Mouse (Mus musculus): ENCODE measurements around the gene Ofd1. TPM values are rescaled to one million over a fixed set of nuclear protein-coding genes. Genes with fewer than 3 reads are reported as not detected.

Ofd1 gene
- total RNA-seq, 2 experiments from 2014 or later: 4.1 to 5.1 TPM

DNA sequence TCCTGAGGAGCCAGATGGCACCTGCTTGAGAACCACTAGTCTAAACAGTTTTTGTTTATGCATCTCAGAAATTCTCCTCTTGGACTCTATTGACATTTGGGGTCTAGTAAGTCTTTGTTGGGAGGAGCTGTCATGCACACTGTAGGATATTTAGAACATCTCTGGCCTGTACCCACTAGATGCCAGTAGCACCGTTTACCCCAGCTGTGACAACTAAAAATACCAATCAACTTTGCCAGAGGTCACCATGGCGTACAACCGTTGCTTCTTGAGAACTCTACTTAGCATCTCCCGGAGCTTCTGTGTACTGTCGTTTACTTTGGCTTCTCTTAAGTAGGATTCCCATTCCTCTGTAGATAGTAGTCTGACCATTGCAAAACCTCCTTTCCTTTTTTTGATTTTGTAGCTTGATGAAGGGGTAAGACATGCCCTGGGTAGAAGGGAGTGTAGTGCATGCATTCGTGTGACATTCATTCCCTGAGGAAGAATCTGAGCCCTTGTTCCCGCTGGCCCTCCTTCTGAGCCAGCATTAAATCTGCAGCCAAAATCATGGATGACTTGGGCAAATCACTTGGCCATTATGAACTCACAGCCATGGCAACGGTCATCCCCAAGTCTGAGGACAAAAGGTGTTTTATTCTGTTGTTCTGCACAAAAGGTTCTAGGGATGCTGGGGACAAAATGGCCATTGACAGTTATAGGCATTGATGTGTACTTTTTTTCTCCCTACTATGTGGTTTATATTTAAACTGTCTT is 74.9 kb downstream of the Ofd1 start:
- DNase-seq (ENCODE audit: low spot score in 2 of 2): no peak

DNA sequence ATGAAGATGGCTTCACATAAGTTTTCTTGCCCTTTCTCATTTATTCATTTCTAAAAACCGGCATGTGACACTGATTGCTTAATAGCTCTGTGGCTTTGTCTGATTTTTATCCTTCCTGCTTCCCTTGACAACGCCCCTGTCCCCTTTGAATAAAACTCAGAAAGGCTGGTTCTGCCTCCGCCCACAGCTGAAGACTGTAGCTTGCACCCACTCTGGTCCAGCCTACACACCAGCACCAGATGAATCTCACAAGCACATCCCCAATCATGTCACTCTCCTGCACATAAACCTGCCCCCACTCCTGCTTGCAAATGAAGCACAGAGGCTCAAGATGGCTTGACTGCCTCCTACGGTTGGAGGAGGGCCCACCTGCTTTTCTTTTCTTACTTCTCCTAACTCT is 80.0 kb downstream of the Ofd1 start:
- no peak for DNase-seq (ENCODE audit: low spot score in 2 of 2)

DNA sequence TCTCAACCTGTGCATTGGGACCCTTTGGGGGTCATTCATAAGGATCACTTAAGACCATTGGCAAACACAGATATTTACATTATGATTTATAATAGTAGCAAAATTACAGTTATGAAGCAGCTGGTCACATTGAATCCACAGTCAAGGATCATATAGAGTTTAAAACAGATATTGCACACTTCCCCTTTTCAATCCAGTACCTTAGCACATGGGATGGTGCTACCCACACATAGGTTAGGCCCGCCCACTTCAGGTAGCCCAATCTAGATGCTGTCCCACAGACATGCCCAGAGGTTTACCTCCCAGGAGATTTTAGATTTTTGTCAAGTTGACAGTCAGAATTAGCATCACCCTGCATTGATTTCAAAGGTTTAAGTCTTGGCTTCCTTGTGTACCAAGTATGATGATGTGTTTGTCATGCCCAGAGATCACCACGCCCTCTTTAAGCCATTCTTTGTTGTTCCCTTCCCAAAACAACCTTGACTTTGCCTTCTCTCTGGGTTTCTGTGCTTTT is 80.5 kb downstream of the Ofd1 start:
- DNase-seq (ENCODE audit: low spot score in 2 of 2): no peak

DNA sequence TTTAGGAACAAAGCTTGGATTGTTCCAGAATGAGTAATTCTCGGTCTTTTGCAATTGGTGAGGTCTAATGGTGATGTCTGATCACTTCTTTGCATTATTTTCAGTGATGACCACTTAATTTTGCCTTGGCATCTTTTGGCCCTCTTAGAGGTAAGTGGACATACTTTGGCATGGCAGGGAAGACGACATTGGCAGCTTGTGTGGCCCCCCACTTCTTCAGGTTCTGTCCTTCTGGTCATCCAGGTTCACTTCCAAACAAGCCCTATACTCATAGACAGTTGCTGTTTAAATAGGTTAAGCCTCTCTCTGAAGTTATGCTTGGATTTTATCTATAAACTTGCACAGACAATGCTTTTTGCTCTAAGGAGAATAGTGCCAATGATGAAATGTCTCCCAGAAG is 81.5 kb downstream of the Ofd1 start:
- DNase-seq (ENCODE audit: low spot score in 2 of 2): no peak

DNA sequence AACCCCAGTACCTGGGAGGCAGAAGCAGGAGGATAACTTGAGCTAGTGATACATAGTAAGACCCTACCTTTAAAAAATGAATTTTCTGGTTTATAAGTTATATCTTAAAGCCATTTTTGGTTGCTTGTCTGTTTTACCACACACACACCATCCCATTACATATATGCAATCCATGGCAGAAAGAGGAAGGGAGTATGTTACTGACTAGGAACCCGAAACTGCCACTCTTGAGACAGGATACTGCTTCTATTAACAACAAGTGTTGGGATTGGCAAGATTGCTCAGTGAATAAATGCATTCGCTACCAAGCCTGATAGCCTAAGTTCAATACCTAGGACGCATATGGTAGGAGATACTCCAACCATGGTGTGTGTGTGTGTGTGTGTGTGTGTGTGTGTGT is 84.2 kb downstream of the Ofd1 start:
- DNase-seq (ENCODE audit: low spot score in 2 of 2): no peak

DNA sequence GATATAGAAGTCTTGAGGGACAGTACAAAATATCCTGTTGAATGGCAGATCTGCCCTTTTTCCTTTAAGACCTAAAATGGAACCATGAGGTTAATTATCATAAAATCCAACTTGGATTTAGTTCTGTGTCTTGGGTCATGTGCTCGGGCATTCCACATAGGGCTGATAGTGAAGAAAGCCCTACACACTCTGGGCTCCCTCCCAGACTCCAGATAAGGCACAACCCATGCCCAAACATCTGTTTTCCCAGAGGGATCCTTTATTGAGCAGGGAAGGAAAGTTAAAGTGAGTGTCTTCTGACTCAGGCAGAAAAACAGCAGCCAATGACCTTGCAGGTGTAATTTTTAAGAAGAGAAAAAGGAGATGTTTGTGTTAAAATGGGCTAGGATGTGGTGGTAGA is 85.6 kb downstream of the Ofd1 start:
- DNase-seq (ENCODE audit: low spot score in 2 of 2): no peak

DNA sequence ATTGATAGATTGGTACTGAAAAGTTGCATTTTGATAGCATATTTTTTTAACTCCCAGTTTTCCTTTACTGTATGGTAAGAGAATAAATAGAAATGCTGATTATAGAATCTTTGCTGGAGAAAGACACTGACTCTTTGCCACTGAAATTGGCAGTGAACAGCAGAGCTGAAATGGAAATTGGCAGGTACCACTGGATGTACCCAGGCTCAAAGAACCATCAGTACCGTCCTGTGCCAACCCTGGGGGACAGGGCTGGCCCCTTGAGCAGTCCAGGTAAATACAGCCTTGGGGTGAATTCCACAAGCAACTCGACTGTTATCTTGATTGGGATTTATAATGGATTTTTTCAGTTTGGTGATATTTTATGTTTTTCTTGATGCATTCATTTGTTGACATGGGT is 87.1 kb downstream of the Ofd1 start:
- DNase-seq (ENCODE audit: low spot score in 2 of 2): no peak

DNA sequence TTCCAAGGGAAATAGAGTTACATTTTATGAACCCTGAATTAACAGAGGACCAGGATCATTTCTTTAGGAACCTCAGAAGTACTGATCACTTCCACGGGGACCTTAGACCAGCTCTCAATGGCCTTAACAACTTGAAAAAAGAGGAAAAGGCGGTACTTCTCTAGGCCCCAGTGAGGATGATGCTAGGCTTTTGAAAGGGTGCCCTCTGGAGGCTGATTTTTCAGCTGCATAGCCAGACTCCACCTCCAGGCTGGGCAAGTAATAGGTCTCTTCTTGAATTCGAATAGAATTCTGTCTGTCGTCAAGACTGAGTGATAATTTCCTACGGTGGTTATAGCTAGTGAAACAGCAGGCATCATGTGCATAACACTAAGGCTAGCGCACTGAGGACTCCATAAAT is 88.7 kb downstream of the Ofd1 start:
- DNase-seq (ENCODE audit: low spot score in 2 of 2): peak; percentile 16 to 43

DNA sequence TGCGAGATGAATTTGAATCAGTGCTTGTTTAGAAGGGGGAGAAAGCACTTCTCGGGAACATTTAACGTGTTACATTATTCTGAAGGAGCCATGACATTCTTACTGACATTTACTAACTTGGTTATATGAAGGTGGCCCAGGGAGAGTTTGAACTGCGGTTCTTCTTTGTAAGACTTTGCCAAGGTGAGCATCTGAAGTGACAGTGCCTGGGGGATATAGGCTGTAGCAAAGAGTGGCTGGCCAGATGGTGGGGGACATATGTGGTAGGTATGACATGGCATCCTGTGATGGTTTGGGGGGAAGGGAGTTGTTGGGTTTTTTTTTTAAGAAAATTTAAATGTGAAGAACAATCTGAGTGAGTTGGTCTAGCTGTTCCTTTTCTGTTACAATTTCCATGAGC is 91.9 kb downstream of the Ofd1 start:
- no peak for DNase-seq (ENCODE audit: low spot score in 2 of 2)

DNA sequence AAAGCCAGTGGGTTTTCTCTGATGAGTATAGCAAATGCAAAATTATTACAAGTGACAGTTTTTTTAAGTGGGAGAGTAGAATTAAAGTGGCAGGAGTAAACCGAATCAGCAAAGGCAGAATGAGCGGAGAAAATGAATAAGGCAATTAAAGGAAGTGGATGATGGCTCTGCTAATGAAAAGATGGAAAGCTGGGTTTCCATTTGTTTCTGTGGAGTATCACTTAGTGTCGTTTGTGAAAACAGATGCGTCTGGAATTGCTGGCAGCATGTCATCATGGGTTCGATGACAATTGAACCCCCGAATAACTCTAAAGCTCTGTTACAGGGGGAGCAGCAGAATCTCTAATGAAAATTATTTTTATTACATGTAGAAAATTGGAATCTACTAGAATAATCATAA is 92.4 kb downstream of the Ofd1 start:
- DNase-seq (ENCODE audit: low spot score in 2 of 2): no peak

DNA sequence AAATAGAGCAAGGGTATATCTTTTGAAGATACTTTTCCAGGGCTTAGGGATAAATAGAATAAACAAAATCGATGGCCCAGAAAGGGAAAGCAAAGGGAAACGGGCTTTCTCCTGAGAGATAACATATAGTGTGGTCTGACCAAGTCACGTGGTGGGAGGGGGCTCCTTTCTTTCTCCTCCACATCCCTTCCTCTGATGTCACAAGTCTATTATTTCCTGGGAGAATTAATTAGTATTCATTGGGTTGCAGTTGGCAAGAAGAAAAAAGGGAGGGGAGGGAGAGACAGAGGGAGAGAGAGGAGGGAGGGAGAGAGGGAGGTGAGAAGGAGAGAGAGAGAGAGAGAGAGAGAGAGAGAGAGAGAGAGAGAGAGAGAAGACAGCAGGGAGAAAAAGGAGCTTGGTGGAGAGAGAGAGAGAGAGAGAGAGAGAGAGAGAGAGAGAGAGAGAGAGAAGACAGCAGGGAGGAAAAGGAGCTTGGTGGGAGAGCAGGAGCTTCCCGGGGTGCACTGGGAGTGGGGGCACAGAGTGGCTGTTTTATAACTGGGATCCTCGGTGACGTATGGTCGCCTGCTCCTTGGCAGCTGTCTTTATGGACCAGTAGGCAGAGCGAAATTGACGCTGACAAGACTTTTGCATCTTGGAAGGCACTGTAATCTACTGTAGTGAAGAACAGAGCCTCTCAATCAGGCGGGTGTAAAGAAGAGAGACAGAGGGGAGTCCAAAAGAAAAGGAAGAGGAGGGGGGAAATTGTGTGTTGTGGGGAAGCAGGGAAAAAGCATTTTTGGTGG is 96.1 kb downstream of the Ofd1 start:
- DNase-seq (ENCODE audit: low spot score in 2 of 2): no peak

DNA sequence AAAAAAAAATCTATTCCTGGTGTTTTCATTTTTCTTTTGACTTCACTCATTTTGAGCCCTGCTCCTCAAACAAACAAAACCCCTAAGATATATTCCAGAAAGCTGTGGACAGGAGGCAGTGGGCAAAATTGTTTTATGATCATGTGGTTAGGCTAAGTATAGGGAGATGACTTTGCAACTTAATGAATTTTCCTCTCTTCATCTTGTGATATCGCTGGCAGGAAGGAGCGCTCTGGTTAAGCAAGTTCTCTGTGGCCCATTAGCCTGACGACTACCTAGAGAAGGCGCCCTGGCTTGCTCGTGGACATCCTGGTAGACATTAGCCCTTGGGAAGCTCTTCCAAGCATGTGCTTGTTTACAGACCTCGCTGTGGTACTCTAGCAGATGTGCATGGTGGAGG is 98.7 kb downstream of the Ofd1 start:
- DNase-seq (ENCODE audit: low spot score in 2 of 2): no peak

Other genes starting within 250 kb of the Ofd1 start
- 1 to 10 TPM; 4.2 to 7.2 TPM for gene Gpm6b, start 201.8 kb downstream of the Ofd1 start, total RNA-seq (2021)
- 10 to 100 TPM; 19.8 to 24.8 TPM for gene Trappc2, start 130 bp downstream of the Ofd1 start, total RNA-seq (2021)
- gene Rab9, start 39.2 kb upstream of the Ofd1 start, total RNA-seq (2021): 10 to 100 TPM; 45.5 to 48.2 TPM
- gene Tceanc, start 77.9 kb upstream of the Ofd1 start, total RNA-seq (2021): 1 to 10 TPM; 2.0 to 2.2 TPM
- gene Egfl6, start 145.0 kb upstream of the Ofd1 start, total RNA-seq (2021): 10 to 100 TPM; 13.5 to 18.4 TPM

Data from adrenal gland, adult 18-20 months (tissue).